Mouse (Mus musculus): ENCODE results near the gene Tec.
"Not testable (repeated sequence)": the region's sequence is repeated elsewhere in the genome, so short reads cannot be mapped to it uniquely, and the experiment has no call there.

Gene Tec

DNA sequence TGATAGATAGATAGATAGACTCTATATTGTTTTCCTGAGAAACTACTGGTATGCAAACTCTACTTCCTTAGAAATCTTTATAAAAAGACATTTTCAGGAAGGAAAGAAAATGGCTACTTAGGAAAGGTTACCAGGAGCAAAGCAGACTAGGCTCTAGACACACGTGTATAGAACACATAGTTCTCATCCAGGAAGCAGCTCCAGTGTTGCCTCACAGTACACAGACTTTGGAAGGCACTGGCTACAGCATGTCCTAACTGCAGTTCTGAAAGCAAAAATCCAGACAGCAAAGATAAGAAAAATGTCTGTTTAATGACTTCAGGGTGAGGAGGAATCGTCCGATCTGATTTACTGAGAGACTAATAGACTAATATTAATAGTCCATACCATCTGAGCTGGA is 41.8 kb downstream of the Tec start:
- in situ Hi-C loops (cut with MboI, MseI), result no loop called here

DNA sequence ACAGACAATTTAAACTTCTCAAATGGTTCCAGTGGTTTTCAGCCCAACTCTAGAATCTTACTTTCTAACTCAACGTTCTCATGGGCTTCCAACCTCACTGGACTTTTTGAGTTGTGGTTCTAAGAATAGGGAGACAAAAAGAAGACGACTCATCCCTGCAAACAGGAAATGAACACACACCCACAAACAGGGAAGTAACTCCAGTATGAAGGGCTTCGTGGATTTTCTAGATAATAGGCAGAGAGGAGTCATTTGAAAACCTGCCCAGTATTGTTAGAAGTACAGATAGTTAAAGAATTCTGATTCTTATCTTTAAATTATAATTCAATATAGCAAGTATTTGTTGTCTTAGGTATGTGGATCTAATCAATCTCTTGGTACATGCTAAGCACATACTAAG is 47.6 kb downstream of the Tec start:
- in situ Hi-C loops (cut with MboI, MseI), result no loop called here

DNA sequence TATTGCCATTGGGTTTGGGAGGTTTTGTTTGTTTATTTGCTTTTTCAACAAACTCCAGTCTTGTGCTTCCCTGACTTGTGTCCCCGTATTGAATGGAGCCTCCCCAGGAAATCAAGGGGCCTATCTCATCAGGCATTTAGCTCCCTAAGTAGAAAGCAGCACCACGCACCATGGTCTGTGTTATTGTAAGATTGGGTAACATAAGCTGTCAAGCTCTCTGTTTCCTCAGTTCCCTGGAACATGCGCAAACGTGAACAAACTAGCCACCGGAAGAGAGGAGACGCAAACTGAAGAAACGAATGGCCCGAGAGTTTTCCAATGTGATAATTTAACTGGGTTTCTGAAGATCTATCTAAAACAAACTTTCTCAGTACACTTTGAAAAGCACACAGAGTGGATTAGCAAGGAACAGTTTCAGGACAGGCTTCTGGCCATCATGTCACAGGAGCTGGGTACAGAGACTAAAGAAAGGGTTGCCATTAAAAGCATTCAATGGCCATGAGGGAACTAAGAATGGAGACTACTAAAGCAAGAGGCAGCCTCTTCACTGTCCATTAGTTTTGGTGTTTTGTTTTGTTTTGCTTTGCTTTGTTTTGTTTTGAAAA is 48.1 kb downstream of the Tec start:
- in situ Hi-C loops (cut with MboI, MseI), result no loop called here

DNA sequence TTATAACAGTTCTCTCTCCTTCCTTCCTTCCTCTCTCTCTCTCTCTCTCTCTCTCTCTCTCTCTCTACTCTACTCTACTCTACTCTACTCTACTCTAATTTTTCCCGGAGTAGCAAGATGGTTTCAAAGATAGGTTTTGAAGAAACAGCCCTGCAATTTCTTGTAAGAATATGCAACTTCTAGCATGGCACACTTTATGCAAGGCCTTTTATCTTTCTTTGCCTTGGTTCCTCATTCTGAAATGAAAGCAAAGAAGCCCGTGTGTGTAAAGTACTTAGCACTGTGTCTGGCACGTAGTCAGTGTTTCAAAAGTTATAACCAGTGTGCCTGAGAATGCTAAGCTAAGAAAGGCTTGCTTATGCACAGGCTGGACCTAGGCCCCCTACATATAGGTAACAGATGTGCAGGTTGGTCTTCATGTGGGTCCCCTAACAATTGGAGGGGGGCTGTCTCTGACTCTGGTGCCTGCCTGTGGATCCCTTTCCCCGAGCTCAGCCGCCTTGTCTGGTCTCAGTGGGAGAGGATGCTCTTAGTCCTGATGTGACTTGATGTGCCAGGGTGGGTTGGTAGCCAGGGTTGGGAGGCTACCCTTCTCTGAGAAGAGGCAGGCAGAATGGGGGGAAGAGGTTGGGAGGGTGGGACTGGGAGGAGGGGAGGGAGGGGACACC is 49.6 kb downstream of the Tec start:
- in situ Hi-C loops (cut with MboI, MseI), result no loop called here

DNA sequence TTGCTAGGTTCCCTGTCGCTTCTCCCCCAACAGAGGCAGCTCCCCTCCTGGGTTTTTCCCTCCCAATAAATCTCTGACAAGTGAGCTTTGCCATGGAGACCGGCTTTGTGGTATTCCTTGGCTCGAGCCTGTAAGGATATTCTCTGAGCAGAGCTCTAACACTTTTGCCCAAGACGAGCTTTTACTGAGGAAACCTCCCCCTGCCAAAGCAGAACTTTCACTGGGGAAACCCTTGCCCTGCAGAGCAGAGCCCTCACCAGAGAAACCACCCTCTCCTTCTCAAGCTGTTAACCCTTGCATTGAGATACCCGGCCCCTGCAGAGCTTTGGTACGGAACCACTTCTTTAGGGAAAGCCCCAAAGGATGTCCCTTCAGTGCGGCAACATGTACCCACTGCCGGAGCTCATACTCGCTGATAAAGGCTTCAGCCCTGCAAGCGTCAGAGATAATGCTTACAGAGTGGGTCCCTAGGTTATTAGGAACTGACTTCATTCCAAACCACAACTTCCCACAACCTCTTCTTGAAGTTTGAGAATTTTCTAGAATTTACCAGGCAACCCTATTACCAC is 50.7 kb downstream of the Tec start:
- in situ Hi-C loops (cut with MboI, MseI), result no loop called here

DNA sequence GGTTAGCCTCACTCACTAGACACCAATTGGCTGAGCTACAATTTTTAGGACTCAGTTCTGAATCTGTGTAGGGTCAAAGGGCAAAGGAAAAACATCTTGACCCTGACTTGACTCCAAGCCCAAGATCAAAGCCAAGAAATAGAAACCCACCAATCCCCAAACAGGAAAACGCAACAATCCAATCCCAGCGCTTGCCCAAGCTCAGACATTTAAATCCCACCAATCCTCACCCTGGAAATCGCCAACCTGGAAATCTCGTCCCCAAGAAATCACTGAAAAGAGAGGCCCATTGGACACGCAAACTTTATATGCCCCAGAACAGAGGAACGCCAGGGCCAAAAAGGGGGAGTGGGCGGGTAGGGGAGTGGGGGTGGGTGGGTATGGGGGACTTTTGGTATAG is 51.3 kb downstream of the Tec start:
- in situ Hi-C loops (cut with MboI, MseI), result not testable (repeated sequence)

DNA sequence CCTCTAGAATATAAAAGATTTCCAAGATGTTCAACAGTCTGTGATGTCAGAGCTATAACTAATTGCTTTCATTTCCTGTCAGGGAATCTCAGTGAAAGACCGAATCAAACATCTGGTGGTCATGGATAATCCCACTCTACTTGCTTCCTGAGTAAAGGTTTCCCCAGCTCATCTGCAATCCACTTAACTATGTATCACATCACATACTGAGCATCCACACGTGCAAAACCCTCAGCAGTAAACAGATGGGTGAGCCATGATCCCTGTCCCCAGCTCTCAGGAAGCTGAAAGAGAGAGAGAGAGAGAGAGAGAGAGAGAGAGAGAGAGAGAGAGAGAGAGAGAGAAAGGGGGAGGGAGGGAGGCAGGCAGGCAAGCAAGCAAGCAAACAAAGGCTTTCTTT is 51.8 kb downstream of the Tec start:
- in situ Hi-C loops (cut with MboI, MseI), result no loop called here

DNA sequence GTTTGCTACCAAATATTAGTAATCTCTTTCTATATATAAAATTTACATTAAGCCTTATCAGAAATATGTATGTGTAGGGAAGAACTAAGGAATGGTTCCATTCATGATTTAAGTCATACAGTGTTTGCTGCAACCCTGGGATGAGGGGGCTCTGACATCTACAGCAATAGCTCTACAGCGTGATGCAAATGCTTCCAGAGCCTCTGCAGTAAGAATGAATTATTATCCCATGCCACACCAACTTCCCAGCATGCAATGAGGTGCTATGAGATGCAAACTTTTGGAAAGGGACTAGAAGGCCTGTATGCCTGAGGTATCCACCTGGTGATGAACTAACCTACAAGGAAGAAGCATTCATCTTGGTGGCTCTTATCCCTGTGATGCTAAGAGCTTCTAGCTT is 52.2 kb downstream of the Tec start:
- in situ Hi-C loops (cut with MboI, MseI), result no loop called here

DNA sequence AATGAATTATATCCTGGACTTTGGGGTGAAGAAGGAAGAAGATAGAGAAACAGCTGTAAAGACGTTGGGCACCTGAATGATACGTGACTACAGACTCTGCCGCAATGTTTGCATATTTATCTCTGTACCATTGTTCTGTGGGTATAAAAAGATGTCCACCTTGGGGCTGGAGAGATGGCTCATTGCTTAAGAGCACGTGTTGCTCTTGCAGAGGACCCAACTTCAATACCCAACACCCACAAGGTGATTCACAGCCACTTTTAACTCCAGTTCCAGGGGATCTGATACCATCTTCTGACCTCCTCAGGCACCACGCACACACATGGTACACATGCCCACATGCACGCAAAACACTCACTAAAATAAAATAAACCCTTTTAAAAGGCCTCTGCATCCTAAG is 52.9 kb downstream of the Tec start:
- in situ Hi-C loops (cut with MboI, MseI), result no loop called here

DNA sequence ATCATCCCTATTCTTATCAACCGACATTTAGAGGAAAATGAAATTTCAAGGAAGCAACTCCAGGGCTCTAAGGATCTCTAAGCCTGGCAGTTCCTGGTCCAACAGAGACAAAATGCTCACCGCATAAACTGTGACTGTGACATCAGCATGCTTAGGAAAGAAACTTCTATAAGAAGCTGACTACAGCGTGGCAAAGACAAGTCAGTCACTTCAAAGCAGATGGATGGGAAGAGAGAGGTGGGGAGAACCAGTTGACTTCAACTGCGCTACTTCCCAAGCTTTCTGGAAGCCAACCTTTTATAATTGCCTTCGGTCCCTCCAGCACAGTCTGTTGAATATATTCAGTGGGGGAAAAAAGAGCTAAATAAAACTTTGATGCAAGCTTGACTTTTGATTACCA is 54.2 kb downstream of the Tec start:
- in situ Hi-C loops (cut with MboI, MseI), result no loop called here

DNA sequence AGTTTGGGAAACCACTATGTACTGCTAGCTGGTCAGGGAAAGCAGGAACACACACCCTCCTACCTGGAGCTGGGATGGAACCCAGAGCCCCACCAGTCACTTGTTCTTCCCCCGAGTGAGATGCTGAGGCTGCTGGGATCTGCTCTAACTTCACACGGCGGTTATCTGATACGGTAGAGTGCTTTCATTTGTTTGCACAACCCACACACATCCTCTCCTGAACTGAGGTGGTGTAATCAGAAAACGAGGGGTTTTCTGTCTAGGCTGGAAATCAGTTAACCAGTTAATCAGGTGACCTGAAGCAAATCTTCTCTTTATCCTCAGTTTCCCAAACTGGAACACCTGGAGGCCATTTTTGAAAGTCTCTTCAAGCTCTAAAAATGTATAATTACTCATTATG is 55.4 kb downstream of the Tec start:
- in situ Hi-C loops (cut with MboI, MseI), result no loop called here

DNA sequence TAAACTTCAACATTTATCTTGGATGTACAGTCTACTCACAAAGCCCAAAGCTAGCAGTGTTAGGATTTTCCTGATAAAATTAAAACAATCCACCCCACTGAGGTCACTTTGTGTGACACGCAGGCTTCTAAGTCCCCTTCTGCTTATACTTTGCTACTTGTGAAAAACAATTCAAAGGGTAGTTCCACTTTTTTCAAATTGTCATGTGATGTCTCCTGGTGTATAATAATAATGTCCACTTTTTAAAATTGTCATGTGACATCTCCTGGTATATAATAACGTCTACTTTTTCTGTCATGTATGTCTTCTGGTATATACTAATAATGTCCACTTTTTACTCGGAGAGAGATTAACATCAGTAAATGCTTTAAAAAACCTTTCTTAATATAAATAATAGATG is 56.0 kb downstream of the Tec start:
- in situ Hi-C loops (cut with MboI, MseI), result no loop called here

DNA sequence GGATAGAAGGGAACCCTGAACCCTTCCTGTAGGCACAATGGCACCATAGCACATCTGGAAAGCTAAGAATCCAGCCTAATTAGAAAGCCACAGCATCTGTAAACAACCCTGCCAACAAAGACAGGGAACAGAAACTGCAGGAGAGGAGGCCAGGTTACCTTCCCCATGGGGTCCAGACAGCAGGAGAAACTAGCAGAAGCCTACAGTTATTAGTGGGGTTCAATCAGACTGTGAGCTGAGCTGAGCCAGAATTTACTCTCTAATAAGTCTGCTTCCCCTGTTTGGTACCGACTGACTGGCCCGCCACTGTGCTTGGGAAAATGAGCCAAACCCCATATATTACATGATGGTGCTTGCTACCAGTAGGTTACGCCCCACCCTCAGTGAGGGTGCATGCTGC is 56.9 kb downstream of the Tec start:
- in situ Hi-C loops (cut with MboI, MseI), result no loop called here

DNA sequence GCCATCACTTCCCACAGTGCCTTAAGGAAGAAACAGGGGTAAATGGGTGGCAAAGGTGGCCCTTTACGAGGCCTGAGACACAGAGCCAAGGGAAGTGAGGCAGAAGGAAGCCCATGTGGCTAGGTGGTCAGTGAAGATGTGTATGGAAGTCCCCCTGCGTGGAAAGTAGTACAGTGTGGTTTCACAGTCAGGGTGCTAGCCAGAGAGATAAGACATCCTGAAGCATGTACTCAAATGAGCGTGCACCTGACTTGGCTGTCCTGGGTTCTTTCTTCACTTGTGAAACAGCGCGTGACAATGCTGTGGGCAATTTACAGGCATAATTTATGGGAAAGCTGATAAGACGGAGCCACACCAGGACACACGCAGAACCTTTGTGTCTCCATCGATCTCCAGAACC is 57.3 kb downstream of the Tec start:
- in situ Hi-C loops (cut with MboI, MseI), result no loop called here

DNA sequence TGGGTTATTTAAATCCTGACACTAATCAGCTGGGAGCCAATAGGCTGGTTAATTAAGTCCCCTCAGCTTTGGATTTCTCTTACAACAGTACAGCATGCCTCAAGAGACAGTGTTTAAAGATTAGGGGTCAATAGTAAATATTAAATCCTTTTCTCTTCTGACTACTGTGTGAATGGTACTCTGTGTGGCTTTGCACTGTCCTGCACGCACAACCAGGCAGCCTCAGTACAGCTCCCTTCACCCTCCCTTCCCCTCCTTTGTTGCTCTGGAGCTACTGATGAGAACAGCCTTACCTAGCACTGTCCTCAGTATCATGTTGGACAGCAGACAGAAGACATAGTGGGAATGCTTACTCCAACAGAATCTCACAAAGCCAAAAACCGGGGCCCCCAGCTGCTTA is 58.8 kb downstream of the Tec start:
- in situ Hi-C loops (cut with MboI, MseI), result no loop called here

DNA sequence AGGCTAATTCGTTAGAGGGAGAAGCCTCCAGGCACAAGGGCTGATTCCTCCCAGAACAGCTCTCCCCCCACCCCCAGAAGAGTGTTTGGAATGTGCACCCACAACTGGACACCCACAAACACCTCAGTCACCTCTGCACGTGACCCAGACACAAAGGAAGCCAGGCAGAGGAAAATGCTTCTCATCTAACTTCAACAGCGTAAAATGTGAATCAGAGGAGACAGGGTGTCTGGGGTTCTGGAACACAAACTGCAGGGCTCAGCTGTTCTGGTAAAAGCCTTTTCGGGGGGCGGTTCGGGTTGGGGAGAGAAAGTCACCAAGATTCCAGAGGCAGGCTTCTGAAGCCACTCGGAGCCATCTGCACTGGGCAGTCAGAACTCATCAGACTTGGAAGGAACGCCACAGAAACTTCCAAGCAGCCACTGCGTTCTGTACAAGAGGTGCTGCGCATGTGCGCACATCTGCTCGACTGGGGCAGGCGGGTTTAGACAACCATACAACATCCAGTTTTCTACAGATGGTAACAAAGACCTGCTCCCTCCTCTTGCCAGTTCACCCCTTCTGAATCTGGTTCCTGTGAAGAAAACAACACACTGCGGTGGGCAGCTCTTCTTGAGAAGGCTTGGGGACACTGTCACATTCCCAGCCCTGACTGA is 59.7 kb downstream of the Tec start:
- in situ Hi-C loops (cut with MboI, MseI), result no loop called here

DNA sequence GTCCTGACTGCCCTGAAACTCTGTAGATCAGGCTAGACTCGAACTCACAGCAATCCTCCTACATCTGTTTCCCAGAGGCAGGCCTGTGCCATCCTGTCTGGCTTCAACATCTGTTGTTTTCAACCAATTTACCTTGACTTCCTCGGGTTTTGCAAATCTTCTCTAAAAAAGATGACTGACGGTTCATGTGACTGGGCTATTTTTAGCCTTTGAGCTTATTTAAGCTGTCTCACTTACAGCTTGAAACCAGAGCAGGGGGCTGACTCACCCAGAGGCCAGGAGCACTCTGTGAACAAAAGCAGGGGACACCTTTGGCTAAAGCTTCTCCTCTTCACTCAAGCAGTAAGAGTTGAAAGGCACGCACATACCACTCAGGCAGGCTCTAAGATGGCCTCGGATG is 65.4 kb downstream of the Tec start:
- in situ Hi-C loops (cut with MboI, MseI), result no loop called here

DNA sequence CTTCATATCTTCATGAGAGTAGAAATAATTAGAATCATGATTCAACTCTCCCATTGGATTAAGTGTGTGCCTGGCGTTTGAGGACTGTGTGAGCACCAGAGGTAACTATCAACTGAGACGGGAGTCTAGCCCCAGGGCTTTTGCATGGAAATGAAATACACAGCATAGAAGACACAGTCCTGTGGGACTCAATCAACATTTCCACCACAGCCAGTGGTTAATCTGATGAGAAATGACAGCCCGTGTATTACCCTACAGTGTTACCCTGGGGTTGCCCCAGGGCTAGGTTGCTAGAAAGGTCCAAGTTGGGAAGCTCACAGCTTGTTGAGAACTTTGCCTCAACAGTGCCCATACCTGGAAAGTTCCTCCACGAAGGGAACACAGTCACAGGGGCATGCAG is 69.7 kb downstream of the Tec start:
- in situ Hi-C loops (cut with MboI, MseI), result no loop called here

DNA sequence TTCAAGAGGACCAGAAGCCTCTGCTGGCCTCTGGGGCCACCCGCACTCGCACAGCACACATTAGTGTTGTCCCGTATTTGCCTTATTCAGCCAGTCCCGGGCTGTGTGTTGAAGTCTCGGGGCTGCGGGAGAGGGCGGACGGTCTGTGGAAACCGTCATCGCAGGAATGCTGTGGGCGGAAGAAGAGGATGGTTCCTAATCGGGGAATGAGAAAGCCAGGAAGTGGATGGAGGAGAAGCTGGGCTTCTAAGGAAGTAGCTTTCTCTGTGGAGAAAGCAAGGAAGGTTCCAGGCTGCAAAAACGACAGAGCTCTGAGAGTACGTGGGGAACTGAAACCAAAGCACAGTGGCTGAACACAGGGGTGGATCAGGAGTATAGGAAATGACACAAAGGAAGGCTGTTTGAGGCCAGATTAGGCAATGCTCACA is 72.1 kb downstream of the Tec start:
- in situ Hi-C loops (cut with MboI, MseI), result no loop called here

DNA sequence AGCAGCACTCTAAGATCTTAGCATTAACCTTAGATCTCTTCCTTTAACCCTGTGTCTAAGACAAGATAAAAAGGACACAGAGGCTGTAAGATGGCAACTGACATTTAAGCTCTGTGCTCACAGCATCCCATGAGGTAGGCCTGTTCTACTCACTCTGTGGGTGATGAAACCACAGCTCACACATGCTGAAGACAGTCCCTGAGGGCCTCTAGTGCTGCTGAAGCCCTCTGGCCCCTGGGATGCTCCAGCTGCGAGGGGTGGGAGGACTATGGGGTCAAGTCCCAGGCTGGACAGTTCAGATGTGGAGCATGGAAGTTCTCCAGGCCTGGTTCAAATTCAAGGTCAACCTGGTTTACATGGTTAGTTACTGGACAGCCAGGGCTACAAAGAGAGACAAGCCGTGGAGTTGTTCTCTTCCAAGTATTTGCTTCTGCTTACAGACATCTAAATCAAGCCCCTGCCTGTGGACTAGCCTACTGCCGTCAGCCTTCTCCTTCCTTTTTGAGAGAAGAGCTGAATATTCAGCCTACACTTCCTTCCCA is 74.9 kb downstream of the Tec start:
- in situ Hi-C loops (cut with MboI, MseI), result no loop called here

DNA sequence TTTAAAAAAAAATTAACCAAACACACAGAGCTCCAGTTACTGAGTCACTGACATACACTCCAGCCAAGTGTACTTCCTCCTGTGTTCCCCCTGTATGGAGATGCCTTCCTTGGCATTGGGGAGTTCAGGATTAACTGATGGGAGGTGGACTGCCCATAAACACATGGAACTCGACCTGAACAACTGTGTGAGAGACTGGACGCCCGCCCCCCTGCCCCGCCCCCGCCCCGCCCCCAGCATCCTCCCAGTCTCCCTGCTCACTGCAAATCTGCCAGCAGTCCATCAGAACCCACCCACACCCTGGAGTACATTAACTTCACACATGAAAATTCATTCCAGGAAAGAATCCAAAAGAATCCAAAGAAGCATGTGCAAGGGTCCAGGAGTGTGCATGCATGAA is 76.5 kb downstream of the Tec start:
- in situ Hi-C loops (cut with MboI, MseI), result no loop called here

DNA sequence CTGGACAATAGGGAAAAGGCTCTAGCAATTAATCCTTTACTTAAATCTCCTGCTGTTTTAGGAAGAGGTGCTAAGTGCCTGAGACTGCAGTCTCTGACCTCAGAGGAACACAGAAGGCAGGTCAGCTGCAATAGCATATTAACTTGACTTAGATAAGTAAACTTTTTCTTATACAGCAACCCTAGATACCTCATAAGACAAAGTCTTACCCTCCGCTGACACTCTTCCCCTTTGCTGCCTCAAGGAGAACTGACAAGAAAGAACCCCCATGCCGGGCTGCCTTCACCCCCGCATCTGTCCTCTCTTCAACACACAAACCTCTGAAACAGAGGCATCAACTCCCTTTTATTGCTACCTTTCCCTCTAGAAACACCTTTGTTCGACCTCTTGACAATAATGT is 76.9 kb downstream of the Tec start:
- in situ Hi-C loops (cut with MboI, MseI), result no loop called here

DNA sequence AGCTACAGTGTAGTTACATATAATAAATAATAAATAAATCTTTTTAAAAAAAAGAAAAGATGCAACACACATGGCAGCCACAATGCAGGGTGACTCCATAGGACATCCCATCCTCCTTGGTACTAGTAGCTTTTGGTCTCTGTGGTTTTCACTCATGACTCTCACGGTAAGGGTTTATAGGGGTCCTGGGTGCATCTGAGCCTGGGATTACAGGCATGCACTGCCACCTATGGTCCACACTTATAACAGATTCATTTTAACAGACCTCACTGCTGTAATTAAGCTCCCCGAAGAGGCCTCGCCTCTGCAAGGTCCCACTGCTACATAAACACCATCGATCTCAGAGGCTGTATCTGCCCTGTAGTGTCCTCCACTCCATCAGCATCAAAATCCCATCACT is 82.8 kb downstream of the Tec start:
- in situ Hi-C loops (cut with MboI, MseI), result no loop called here
